Mouse (Mus musculus) E14TG2a.4 (cell line): ENCODE results near the gene Dnase1l3.

Experiments
- H3K27me3 ChIP-seq: 2 replicates; pipeline ENCODE4 v1.6.1; 2014; ENCODE audit warnings: low read length, control low read depth; ENCODE audit not compliant: insufficient read depth
- H3K36me3 ChIP-seq: 2 replicates; pipeline ENCODE4 v1.6.1; 2014; ENCODE audit warnings: low read length, control low read depth; ENCODE audit not compliant: insufficient read depth
- H3K4me1 ChIP-seq: replicated peaks from 2 replicates; pipeline ENCODE4 v1.6.1; 2014; ENCODE audit warnings: low read depth, low read length, control low read depth
- H3K4me3 ChIP-seq: replicated peaks from 2 replicates; pipeline ENCODE4 v1.5.1; 2014; ENCODE audit warnings: mild to moderate bottlenecking, low read length
- H3K9me3 ChIP-seq: 2 replicates; pipeline ENCODE4 v1.6.1; 2014; ENCODE audit warnings: low read length, control low read depth
- CTCF ChIP-seq: conservative IDR thresholded peaks from 2 replicates; pipeline ENCODE4 v1.5.1; 2014; ENCODE audit warnings: low read length
- NANOG ChIP-seq: IDR thresholded peaks from 2 replicates; pipeline ENCODE4 v1.6.1; 2014; ENCODE audit warnings: borderline replicate concordance, low read length, mixed read lengths
- POU5F1 ChIP-seq: IDR thresholded peaks from 2 replicates; pipeline ENCODE4 v1.6.1; 2014; ENCODE audit warnings: low read length, borderline replicate concordance

Gene Dnase1l3

DNA sequence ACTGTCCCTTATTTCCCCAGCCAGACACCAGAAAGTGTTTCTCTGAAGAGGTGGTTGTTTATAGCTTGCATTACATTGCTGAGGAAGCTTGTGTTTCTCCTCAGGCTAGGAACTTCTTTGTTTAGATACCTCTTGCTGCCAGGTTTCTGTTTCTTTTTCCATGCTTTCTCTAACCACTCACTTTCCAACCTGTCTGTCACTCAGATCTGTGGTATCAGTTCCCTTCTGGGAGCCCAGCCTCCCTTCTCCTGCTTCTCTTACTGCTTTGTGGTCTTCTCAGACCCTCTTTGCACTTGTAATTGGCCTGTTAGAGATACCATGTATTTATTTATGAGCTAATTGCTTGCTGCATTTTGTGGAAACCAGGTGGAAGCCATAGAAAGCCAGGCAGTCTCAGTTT lies 70.7 kb downstream of the Dnase1l3 start:
- H3K9me3 ChIP-seq = no peaks in the 10 kb centered on the region
- no peak overlapping the region for H3K4me3 ChIP-seq
- TF ChIP-seq NANOG (no peak), CTCF (no peak)
- peaks cover 91% of the 10 kb centered on the region for H3K36me3 ChIP-seq
- H3K27me3 ChIP-seq = no peaks in the 10 kb centered on the region
- H3K4me1 ChIP-seq = peaks cover 4% of the 10 kb centered on the region; the same call in 1 of the 2 replicates

DNA sequence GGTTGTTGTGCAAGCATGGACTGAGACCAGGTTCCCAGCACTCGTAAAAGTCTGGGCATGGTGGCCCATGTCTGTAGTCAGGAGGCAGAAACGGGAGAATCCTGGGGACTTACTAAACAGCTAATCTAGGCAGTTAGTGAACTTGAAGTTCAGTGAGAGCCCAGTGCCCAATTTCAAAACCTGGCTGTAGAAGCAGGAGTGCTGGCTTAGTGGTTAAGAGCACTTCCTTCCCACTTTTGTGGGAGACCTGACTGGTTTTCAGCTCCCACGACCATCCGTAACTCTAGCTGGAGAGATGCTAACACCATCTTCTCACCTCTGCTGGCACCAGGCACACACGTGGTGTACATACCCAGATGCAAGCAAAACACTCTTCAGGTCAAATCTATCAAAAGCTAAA lies 72.9 kb downstream of the Dnase1l3 start:
- Histone ChIP-seq H3K36me3 (peaks cover 97% of the 10 kb centered on the region), H3K4me3 (no peak overlapping the region), H3K4me1 (peaks cover 4% of the 10 kb centered on the region; the same call in 1 of the 2 replicates), H3K27me3 (no peaks in the 10 kb centered on the region), H3K9me3 (no peaks in the 10 kb centered on the region)
- no peak for TF ChIP-seq NANOG
- no peak for TF ChIP-seq CTCF
- TF ChIP-seq POU5F1 = no peak

DNA sequence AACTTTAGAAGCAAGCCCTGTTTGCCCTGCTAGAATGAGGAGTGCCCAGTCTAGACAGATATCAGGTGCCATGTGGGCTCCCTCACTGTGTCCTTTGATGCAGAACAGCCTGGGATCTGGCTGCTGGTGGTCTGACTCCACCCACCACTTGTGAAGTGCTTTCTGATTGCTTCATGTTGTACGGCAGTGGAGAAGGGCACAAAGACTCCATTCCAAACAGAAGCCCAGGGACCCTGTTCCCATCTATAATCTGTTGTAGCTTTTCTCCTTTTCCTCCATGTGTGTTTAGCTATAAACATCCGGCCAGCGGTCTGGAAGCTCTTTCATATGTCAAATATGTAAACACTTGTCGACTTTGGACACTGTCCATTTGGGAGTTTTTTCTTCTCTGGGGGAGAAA lies 74.5 kb downstream of the Dnase1l3 start:
- Histone ChIP-seq H3K4me3 (no peak overlapping the region), H3K9me3 (no peaks in the 10 kb centered on the region), H3K27me3 (no peaks in the 10 kb centered on the region), H3K4me1 (peaks cover 4% of the 10 kb centered on the region; the same call in 1 of the 2 replicates), H3K36me3 (peaks cover 95% of the 10 kb centered on the region)
- TF ChIP-seq CTCF = no peak
- TF ChIP-seq POU5F1 = no peak

DNA sequence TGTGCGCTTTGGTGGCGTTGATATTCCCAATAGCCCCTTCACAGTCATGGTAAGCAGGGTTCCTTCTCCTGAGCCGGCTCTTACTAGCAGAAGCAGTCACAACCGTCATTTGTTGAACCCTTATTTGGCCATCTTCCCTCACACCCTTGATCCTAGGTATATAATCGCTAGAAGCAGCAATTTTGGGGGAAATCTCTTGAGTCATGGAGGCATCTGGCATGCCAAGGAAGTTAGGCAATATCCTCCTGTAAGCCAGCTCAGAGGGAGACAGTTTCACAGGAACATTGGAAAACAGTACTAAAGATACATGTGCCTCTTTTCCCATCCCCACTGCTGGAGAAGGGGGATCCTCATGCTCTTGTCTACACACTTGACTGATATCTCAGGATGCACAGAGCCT lies 75.1 kb downstream of the Dnase1l3 start:
- H3K36me3 ChIP-seq = peaks cover 95% of the 10 kb centered on the region
- H3K27me3 ChIP-seq = no peaks in the 10 kb centered on the region
- no peaks in the 10 kb centered on the region for H3K9me3 ChIP-seq
- no peak for TF ChIP-seq CTCF
- no peak for TF ChIP-seq NANOG
- TF ChIP-seq POU5F1 = no peak
- peaks cover 9% of the 10 kb centered on the region; the same call in 1 of the 2 replicates for H3K4me1 ChIP-seq
- no peak overlapping the region for H3K4me3 ChIP-seq

DNA sequence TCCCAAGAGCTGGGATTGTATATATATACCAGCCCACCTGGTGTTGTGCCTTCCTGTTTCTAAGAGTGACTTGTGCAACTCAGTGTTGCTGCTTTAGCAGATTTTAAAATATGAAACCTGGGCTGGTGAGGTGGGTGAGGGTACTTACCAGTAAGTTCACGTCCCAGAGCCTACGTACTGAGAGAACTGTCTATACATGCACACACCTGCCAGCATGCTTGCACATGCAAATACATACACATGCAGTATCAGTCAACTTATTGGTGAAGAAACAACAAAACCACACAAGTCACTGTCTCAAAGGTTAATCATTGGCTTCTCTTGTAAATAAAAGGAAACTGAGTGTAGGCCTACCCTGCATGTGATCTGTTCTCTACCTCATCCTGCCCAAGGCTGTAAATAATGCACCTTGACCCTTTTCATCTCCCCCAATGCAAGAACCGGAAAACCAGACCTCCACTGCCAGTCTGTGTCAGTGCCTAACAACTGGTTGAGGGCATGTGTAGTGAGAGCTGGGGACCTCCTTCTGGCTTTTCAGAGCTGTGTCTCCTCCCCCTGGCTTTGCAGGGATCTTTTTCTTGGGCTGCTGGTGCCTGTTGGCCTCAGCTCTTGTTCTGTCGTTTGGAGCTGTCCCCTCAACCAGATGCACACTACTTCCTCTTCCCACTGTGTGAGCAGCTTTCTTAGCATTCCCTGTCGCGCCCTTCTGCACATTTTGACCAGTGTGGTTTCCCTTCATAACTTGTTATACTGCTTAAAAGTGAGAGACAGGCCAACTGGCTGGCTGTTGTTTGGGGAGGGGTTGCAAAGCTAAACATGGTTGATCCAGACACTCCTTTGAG lies 76.0 kb downstream of the Dnase1l3 start:
- no peak overlapping the region for H3K4me3 ChIP-seq
- no peak for TF ChIP-seq NANOG
- no peak for TF ChIP-seq CTCF
- TF ChIP-seq POU5F1 = no peak
- no peaks in the 10 kb centered on the region for H3K9me3 ChIP-seq
- H3K36me3 ChIP-seq = peaks cover 92% of the 10 kb centered on the region
- H3K4me1 ChIP-seq = peaks cover 17% of the 10 kb centered on the region
- no peaks in the 10 kb centered on the region for H3K27me3 ChIP-seq
